Mouse (Mus musculus) central nervous system, embryonic 18 days (tissue): ENCODE data around the gene A830018L16Rik. TPM values are rescaled to one million over a fixed set of nuclear protein-coding genes. Genes with fewer than 3 reads are reported as not detected.

Source experiments
- polyA plus RNA-seq: library from polyadenylated mRNA; depleted of rRNA; stranded (reverse); fragments of >200 nt; gene quantifications from 2 replicates; pipeline ENCODE4 v1.2.3, GENCODE M21; 2012; rRNA removed

The A830018L16Rik gene
- polyA plus RNA-seq = 13.8 and 14.9 TPM in 2 replicates

GRCm38 (mm10) chr1:11413894-11414556 lies at the start of gene A830018L16Rik:
A830018L16Rik (plus strand) TSS chr1:11414105.

